Mouse (Mus musculus) myocyte (in vitro differentiated cells): Measurements from ENCODE around the gene Trim7. TPM values are rescaled to one million over a fixed set of nuclear protein-coding genes. Genes with fewer than 3 reads are reported as not detected.

Experiments used
- H3K27me3 ChIP-seq: one replicate; pipeline ENCODE4 v1.6.1; 2011; ENCODE audit not compliant: control insufficient read depth, insufficient read depth, insufficient read length
- H3K36me3 ChIP-seq: one replicate; pipeline ENCODE4 v1.6.1; 2011; ENCODE audit not compliant: control insufficient read depth, insufficient read depth
- H3K4me2 ChIP-seq: one replicate; pipeline ENCODE4 v1.6.1; 2011; ENCODE audit warnings: low read depth, control low read depth
- H3K4me3 ChIP-seq: one replicate; pipeline ENCODE4 v1.5.1; 2011; ENCODE audit warnings: mild to moderate bottlenecking, control low read depth, moderate library complexity
- H3K79me2 ChIP-seq: one replicate; pipeline ENCODE4 v1.6.1; 2011; ENCODE audit not compliant: control insufficient read depth, insufficient read depth
- H3ac ChIP-seq: one replicate; pipeline ENCODE4 v1.6.1; 2011; ENCODE audit not compliant: control insufficient read depth, insufficient read length
- CEBPB ChIP-seq: IDR thresholded peaks from 2 replicates; pipeline ENCODE4 v1.6.1; 2011; ENCODE audit warnings: mild to moderate bottlenecking, moderate library complexity; ENCODE audit not compliant: poor library complexity, insufficient read depth, severe bottlenecking
- E2F4 ChIP-seq: IDR thresholded peaks from one replicate; pipeline ENCODE4 v1.6.1; 2011; ENCODE audit warnings: mild to moderate bottlenecking, control low read depth, moderate library complexity; ENCODE audit not compliant: insufficient read depth
- MAX ChIP-seq: IDR thresholded peaks from one replicate; pipeline ENCODE4 v1.6.1; 2011; ENCODE audit warnings: low read depth, mild to moderate bottlenecking, control low read depth
- MYOD1 ChIP-seq, 3 experiments: IDR thresholded peaks; one replicate each; pipeline ENCODE4 v1.6.1; 2011; ENCODE audit warnings: control low read depth in 2 of 3, low read depth in 2 of 3, mild to moderate bottlenecking in 2 of 3, moderate library complexity in 1 of 3; ENCODE audit not compliant: insufficient read length in 2 of 3, control insufficient read depth in 1 of 3
- MYOG ChIP-seq, 3 experiments: IDR thresholded peaks; one replicate each; pipeline ENCODE4 v1.6.1; 2011; ENCODE audit warnings: control low read depth in 2 of 3, low read depth in 2 of 3, mild to moderate bottlenecking in 2 of 3; ENCODE audit not compliant: insufficient read length in 2 of 3, control insufficient read depth in 1 of 3, insufficient read depth in 1 of 3
- POLR2A ChIP-seq: IDR thresholded peaks from one replicate; pipeline ENCODE4 v1.6.1; 2011; ENCODE audit warnings: low read depth, mild to moderate bottlenecking, control low read depth, moderate library complexity; ENCODE audit not compliant: insufficient read length
- POLR2AphosphoS2 ChIP-seq: IDR thresholded peaks from one replicate; pipeline ENCODE4 v1.6.1; 2011; ENCODE audit warnings: low read depth, control low read depth; ENCODE audit not compliant: insufficient read length
- REST ChIP-seq: IDR thresholded peaks from one replicate; pipeline ENCODE4 v1.6.1; 2011; ENCODE audit warnings: mild to moderate bottlenecking, control low read depth, moderate library complexity; ENCODE audit not compliant: insufficient read depth, insufficient read length
- SRF ChIP-seq: IDR thresholded peaks from one replicate; pipeline ENCODE4 v1.6.1; 2011; ENCODE audit warnings: low read depth; ENCODE audit not compliant: control insufficient read depth, insufficient read length
- TCF12 ChIP-seq: IDR thresholded peaks from one replicate; pipeline ENCODE4 v1.6.1; 2011; ENCODE audit warnings: mild to moderate bottlenecking, control low read depth; ENCODE audit not compliant: poor library complexity, insufficient read depth, severe bottlenecking
- TCF3 ChIP-seq: IDR thresholded peaks from one replicate; pipeline ENCODE4 v1.6.1; 2011; ENCODE audit warnings: low read depth, control low read depth; ENCODE audit not compliant: insufficient read length
- USF1 ChIP-seq: IDR thresholded peaks from one replicate; pipeline ENCODE4 v1.6.1; 2011; ENCODE audit warnings: low read depth, mild to moderate bottlenecking, control low read depth, moderate library complexity
- polyA plus RNA-seq: library from polyadenylated mRNA; unstranded; fragments of >200 nt; fragmentation: generic; extraction: Trizol; gene quantifications from one replicate; pipeline ENCODE4 v1.2.1, GENCODE M21; 2012; ENCODE audit warnings: missing spikeins

Gene Trim7
- polyA plus RNA-seq, 1 experiment: 5.4 TPM

DNA sequence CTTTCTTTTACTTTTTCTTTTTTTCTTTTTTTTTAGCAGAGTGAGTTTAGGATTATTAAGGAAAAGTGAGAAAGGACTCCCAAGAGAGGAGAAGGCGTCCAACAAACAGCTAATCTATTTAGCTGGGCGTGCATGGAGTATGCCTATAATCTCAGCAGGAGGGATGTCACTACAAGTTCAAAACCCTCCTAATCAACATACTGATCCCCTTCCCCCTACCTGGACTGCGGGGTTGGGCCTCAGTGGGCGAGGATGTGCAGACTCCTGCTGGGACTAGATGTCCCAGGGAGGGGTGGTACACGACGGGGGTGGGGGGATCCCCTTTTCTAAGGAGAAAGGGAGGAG is 784 bp downstream of the Trim7 start:
- H3K27me3 ChIP-seq: no peaks in the 10 kb centered on the region
- H3K36me3 ChIP-seq: no peaks in the 10 kb centered on the region
- H3K4me3 ChIP-seq: peak overlapping the region; percentile 28
- no peak for TF ChIP-seq MAX
- TF ChIP-seq SRF: no peak
- TF ChIP-seq E2F4: no peak
- no peak for TF ChIP-seq CEBPB
- no peak for TF ChIP-seq MYOG (IDR thresholded peaks at IDR 0.05; ENCODE audit: control insufficient read depth in 1 of 3, insufficient read depth in 1 of 3, insufficient read length in 2 of 3, low read depth in 2 of 3)
- TF ChIP-seq USF1: no peak
- H3K4me2 ChIP-seq: peak overlapping the region; percentile 58
- no peak overlapping the region for H3ac ChIP-seq
- H3K79me2 ChIP-seq: no peaks in the 10 kb centered on the region

DNA sequence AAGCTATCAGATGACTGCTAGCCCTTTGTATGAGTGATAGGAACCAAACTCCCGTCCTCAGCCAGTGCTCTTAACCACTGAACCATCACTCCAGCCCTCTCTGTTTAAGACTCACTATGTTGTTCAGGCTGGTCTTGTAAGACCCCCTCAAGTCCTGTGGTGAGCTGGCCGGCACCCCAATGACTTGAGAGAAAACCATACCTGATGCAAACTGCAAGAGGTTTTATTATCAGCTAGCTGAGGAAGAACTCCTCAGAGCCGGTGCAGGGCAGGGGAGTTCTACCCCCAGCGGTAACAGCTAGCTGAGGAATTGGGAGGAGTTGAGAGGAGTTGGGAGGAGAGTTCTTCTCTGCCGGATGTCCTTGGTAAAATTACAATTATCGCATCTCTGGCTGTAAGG is 2.0 kb downstream of the Trim7 start:
- TF ChIP-seq CEBPB: no peak
- TF ChIP-seq REST: no peak
- no peak for TF ChIP-seq MYOD1 (IDR thresholded peaks at IDR 0.05; ENCODE audit: control insufficient read depth in 1 of 3, insufficient read length in 2 of 3, low read depth in 2 of 3)
- no peak for TF ChIP-seq SRF
- no peak for TF ChIP-seq MAX
- TF ChIP-seq USF1: no peak
- no peak for TF ChIP-seq TCF12
- no peak for TF ChIP-seq E2F4
- TF ChIP-seq MYOG (IDR thresholded peaks at IDR 0.05; ENCODE audit: control insufficient read depth in 1 of 3, insufficient read depth in 1 of 3, insufficient read length in 2 of 3, low read depth in 2 of 3): no peak
- no peak for TF ChIP-seq TCF3
- TF ChIP-seq POLR2A: no peak
- TF ChIP-seq POLR2AphosphoS2: no peak
- Histone ChIP-seq H3K4me2 (no peak overlapping the region), H3K79me2 (no peaks in the 10 kb centered on the region), H3ac (no peak overlapping the region), H3K4me3 (no peak overlapping the region), H3K36me3 (no peaks in the 10 kb centered on the region), H3K27me3 (no peaks in the 10 kb centered on the region)

GRCm38 (mm10) chr11:48830279-48830678 is 4.3 kb downstream of the Trim7 start:
- Histone ChIP-seq H3K4me2 (no peak overlapping the region), H3K27me3 (no peaks in the 10 kb centered on the region), H3K36me3 (no peaks in the 10 kb centered on the region), H3ac (no peak overlapping the region), H3K79me2 (no peaks in the 10 kb centered on the region), H3K4me3 (no peak overlapping the region)
- TF ChIP-seq POLR2AphosphoS2: no peak
- TF ChIP-seq E2F4: no peak
- TF ChIP-seq MYOG (IDR thresholded peaks at IDR 0.05; ENCODE audit: control insufficient read depth in 1 of 3, insufficient read depth in 1 of 3, insufficient read length in 2 of 3, low read depth in 2 of 3): no peak
- TF ChIP-seq USF1: no peak
- no peak for TF ChIP-seq MAX
- TF ChIP-seq TCF3: no peak
- no peak for TF ChIP-seq CEBPB
- TF ChIP-seq MYOD1 (IDR thresholded peaks at IDR 0.05; ENCODE audit: control insufficient read depth in 1 of 3, insufficient read length in 2 of 3, low read depth in 2 of 3): no peak
- TF ChIP-seq POLR2A: no peak
- TF ChIP-seq REST: no peak
- TF ChIP-seq SRF: no peak
- TF ChIP-seq TCF12: no peak

GRCm38 (mm10) chr11:48831273-48831672 is 5.3 kb downstream of the Trim7 start:
- TF ChIP-seq MYOD1 (IDR thresholded peaks at IDR 0.05; ENCODE audit: control insufficient read depth in 1 of 3, insufficient read length in 2 of 3, low read depth in 2 of 3) (no peak), POLR2A (no peak), MAX (no peak), TCF3 (no peak), REST (no peak), E2F4 (no peak), CEBPB (no peak), MYOG (IDR thresholded peaks at IDR 0.05; ENCODE audit: control insufficient read depth in 1 of 3, insufficient read depth in 1 of 3, insufficient read length in 2 of 3, low read depth in 2 of 3) (no peak), SRF (no peak), USF1 (no peak)
- Histone ChIP-seq H3K27me3 (no peaks in the 10 kb centered on the region), H3K4me3 (no peak overlapping the region), H3K79me2 (no peaks in the 10 kb centered on the region), H3K4me2 (no peak overlapping the region), H3ac (no peak overlapping the region), H3K36me3 (no peaks in the 10 kb centered on the region)

GRCm38 (mm10) chr11:48833078-48833730 is 7.3 kb downstream of the Trim7 start:
- Histone ChIP-seq H3K79me2 (no peaks in the 10 kb centered on the region), H3K36me3 (no peaks in the 10 kb centered on the region), H3K27me3 (no peaks in the 10 kb centered on the region), H3ac (no peak overlapping the region), H3K4me2 (peak overlapping the region; percentile 60), H3K4me3 (peak overlapping the region; percentile 38)
- TF ChIP-seq POLR2A (no peak), REST (no peak), USF1 (no peak), POLR2AphosphoS2 (no peak), MYOD1 (IDR thresholded peaks at IDR 0.05; ENCODE audit: control insufficient read depth in 1 of 3, insufficient read length in 2 of 3, low read depth in 2 of 3) (no peak), TCF3 (no peak), MAX (no peak), CEBPB (no peak), TCF12 (no peak), MYOG (IDR thresholded peaks at IDR 0.05; ENCODE audit: control insufficient read depth in 1 of 3, insufficient read depth in 1 of 3, insufficient read length in 2 of 3, low read depth in 2 of 3) (no peak), E2F4 (no peak), SRF (no peak)
